Mouse (Mus musculus) C2C12 (cell line): ENCODE measurements around the gene Fkrp. TPM values are rescaled to one million over a fixed set of nuclear protein-coding genes. Genes with fewer than 3 reads are reported as not detected.
A peak's percentile ranks its signal among the peaks of the same experiment; 100 is the strongest.

Source experiments
- H3K27me3 ChIP-seq: one replicate; pipeline ENCODE4 v1.6.1; 2011; ENCODE audit not compliant: control insufficient read depth, insufficient read depth, insufficient read length
- H3K36me3 ChIP-seq: one replicate; pipeline ENCODE4 v1.6.1; 2011; ENCODE audit not compliant: control insufficient read depth, insufficient read depth
- H3K4me3 ChIP-seq: one replicate; pipeline ENCODE4 v1.5.1; 2011; ENCODE audit warnings: mild to moderate bottlenecking, control low read depth; ENCODE audit not compliant: poor library complexity, insufficient read depth, severe bottlenecking
- H3K79me2 ChIP-seq: one replicate; pipeline ENCODE4 v1.6.1; 2011; ENCODE audit not compliant: control insufficient read depth, insufficient read depth
- H3K79me3 ChIP-seq: one replicate; pipeline ENCODE4 v1.6.1; 2011; ENCODE audit warnings: low read depth, control low read depth
- H3ac ChIP-seq: one replicate; pipeline ENCODE3; 2011; ENCODE audit warnings: low read depth; ENCODE audit not compliant: control insufficient read depth, insufficient read length
- CEBPB ChIP-seq: IDR thresholded peaks from one replicate; pipeline ENCODE4 v1.6.1; 2011; ENCODE audit warnings: low read depth, mild to moderate bottlenecking, control low read depth, moderate library complexity
- CTCF ChIP-seq: IDR thresholded peaks from one replicate; pipeline ENCODE4 v1.5.1; 2011; ENCODE audit not compliant: control insufficient read depth, insufficient read depth, insufficient read length
- FOSL1 ChIP-seq: IDR thresholded peaks from one replicate; pipeline ENCODE4 v1.8.0; 2011; ENCODE audit warnings: mild to moderate bottlenecking, low read length; ENCODE audit not compliant: poor library complexity, insufficient read depth, severe bottlenecking
- MAX ChIP-seq: IDR thresholded peaks from one replicate; pipeline ENCODE4 v1.6.1; 2011; ENCODE audit warnings: mild to moderate bottlenecking, control low read depth
- MYOD1 ChIP-seq: IDR thresholded peaks from one replicate; pipeline ENCODE4 v1.6.1; 2011; ENCODE audit warnings: low read depth; ENCODE audit not compliant: control insufficient read depth, insufficient read length
- MYOG ChIP-seq: IDR thresholded peaks from one replicate; pipeline ENCODE4 v1.6.1; 2011; ENCODE audit not compliant: control insufficient read depth, insufficient read length; ENCODE audit errors: extremely low read depth
- USF1 ChIP-seq: IDR thresholded peaks from one replicate; pipeline ENCODE4 v1.6.1; 2011; ENCODE audit warnings: low read depth, mild to moderate bottlenecking, control low read depth, moderate library complexity
- polyA plus RNA-seq: library from polyadenylated mRNA; unstranded; fragments of >200 nt; fragmentation: generic; extraction: Trizol; gene quantifications from one replicate; pipeline ENCODE4 v1.2.1, GENCODE M21; 2012; ENCODE audit warnings: missing spikeins

Fkrp gene
- polyA plus RNA-seq, 1 experiment, result 28.9 TPM

DNA sequence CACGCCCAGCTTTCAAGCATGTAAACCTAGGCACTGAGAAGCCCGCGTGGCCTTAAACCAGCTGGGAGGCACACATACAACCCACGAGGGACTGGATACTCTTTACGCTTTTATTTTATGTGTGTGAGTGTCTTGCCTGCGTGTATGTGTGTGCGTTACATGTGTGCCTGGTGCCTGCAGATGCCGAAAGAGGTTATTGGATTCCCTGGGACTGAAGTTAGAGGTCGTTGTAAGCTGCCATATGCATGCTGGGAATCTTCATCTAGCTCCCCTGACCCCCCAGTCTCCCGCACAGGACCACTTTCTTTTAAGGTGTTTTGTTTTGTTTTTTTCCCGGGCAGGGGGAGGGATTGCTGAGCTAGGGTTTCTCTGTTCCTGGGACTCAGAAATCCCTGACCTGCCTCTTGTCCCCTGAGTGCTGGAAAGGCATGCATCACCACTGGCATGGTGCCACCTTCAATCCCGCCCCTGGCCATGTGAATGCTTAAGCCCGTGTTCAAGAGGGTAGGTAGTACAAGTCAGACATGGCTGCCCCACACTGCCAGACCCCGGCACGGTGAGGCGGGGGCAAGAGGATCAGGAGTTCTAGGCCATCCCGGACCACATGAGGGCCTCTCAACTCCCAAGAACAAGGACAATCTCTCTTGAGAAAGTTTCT, 32.6 kb downstream of the Fkrp start:
- H3K79me2 ChIP-seq, result peaks cover 41% of the 10 kb centered on the region
- H3ac ChIP-seq, result peak overlapping the region; percentile 62
- H3K36me3 ChIP-seq, result peaks cover 8% of the 10 kb centered on the region
- H3K27me3 ChIP-seq, result no peaks in the 10 kb centered on the region
- TF ChIP-seq FOSL1 (no peak), USF1 (no peak), CTCF (no peak), MAX (no peak), CEBPB (no peak), MYOD1 (no peak), MYOG (no peak)
- peak overlapping the region; percentile 49 for H3K4me3 ChIP-seq
- peaks cover 15% of the 10 kb centered on the region for H3K79me3 ChIP-seq

DNA sequence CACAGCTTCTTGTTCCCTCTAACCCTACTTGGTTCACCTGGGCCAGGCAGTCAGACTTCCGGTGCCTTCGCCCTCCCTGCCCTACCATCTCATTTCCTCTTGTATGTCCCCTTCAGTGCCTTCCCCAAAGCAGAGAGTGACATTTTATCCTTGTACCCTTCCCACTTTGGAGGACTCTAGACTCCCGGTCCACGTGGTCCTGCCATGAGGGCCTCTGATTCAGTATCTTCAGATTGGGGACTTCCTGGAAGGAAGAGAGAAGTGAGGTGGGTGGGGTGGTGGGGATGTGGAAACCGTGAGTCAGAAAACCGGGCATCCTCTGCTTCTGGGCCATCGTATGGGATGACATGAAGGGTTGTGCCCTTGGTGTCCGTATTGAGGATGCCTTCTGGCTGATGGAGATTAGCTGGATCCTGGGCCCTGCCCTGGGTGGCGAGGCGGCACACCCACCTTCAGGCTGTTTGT, 33.3 kb downstream of the Fkrp start:
- peak; percentile 38 for TF ChIP-seq USF1
- peak; percentile 61 for TF ChIP-seq MAX
- no peak for TF ChIP-seq CEBPB
- peak overlapping the region; percentile 62 for H3ac ChIP-seq
- peak overlapping the region; percentile 49 for H3K4me3 ChIP-seq
- peaks cover 41% of the 10 kb centered on the region for H3K79me2 ChIP-seq
- H3K79me3 ChIP-seq, result peaks cover 15% of the 10 kb centered on the region
- H3K36me3 ChIP-seq, result peaks cover 8% of the 10 kb centered on the region
- no peaks in the 10 kb centered on the region for H3K27me3 ChIP-seq

DNA sequence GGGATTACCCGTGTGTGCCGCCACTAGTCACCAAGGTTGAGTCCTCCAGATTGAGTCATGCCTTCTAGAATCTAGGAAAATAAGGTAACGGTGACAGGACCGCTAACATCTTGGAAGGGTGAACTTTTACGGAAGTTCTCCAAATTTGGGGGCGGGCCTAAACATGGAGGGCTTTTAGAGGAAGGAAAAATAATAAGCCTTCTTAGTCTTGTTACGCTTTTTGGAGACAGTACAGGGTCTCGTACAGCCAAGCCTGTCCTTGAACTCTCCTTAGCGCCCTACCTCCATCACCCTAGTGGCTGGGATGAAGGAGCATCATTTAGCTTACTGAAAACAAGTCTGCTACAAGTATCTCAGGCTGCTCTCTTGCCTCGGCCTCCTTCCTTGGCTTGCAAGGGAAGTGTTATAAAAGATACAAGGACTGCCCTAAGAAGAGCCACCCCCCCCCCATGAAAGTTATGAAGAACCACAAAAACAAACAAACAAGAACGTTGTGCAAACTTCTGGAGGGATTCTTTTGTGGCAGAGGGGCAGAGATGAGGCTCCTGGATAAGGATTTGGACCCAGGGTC, 33.9 kb downstream of the Fkrp start:
- Histone ChIP-seq H3K27me3 (no peaks in the 10 kb centered on the region), H3ac (peak overlapping the region; percentile 92), H3K36me3 (peaks cover 4% of the 10 kb centered on the region), H3K79me2 (peaks cover 41% of the 10 kb centered on the region), H3K79me3 (peaks cover 15% of the 10 kb centered on the region), H3K4me3 (peak overlapping the region; percentile 49)
- TF ChIP-seq MYOD1 (no peak), MYOG (no peak), FOSL1 (no peak), CEBPB (no peak), USF1 (no peak), MAX (no peak), CTCF (no peak)

DNA sequence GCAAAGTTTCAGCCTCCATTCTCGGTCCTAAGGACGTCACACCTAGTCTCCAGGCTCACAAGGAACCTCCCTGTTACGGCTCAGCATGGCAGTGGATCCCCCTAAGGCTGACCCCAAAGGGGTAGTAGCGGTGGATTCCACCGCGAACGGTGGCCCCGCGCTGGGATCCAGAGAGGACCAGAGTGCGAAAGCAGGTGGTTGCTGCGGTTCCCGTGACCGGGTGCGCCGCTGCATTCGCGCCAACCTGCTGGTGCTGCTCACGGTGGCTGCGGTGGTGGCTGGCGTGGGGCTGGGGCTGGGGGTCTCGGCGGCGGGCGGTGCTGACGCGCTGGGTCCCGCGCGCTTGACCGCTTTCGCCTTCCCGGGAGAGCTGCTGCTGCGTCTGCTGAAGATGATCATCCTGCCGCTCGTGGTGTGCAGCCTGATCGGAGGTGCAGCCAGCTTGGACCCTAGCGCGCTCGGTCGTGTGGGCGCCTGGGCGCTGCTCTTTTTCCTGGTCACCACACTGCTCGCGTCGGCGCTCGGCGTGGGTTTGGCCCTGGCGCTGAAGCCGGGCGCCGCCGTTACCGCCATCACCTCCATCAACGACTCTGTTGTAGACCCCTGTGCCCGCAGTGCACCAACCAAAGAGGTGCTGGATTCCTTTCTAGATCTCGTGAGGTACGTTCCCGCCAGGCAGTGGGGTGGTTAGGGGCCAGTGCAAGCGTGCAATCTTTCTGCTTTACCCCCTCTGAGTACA, 34.5 kb downstream of the Fkrp start:
- Histone ChIP-seq H3K79me2 (peaks cover 41% of the 10 kb centered on the region), H3K36me3 (peaks cover 4% of the 10 kb centered on the region), H3K4me3 (peak overlapping the region; percentile 49), H3K27me3 (no peaks in the 10 kb centered on the region), H3ac (peak overlapping the region; percentile 92), H3K79me3 (peaks cover 15% of the 10 kb centered on the region)
- no peak for TF ChIP-seq CEBPB
- no peak for TF ChIP-seq CTCF
- TF ChIP-seq MYOD1, result no peak
- TF ChIP-seq MYOG, result no peak
- no peak for TF ChIP-seq MAX
- TF ChIP-seq USF1, result no peak
- TF ChIP-seq FOSL1, result no peak

DNA sequence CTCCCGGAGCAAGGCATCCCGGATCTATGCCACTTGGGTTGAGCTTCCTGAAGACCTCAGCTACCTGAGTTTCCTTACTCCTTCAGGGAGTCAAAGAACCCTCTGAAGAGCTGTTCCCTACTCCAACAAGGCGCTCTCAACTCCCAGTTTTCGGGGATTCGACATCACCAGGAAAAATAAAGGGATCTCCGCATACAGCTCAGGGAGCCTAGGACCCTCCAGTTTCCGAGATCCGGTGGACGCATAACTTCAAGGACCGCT, 35.0 kb downstream of the Fkrp start:
- peaks cover 15% of the 10 kb centered on the region for H3K79me3 ChIP-seq
- peak overlapping the region; percentile 49 for H3K4me3 ChIP-seq
- no peaks in the 10 kb centered on the region for H3K27me3 ChIP-seq
- peak overlapping the region; percentile 92 for H3ac ChIP-seq
- no peak for TF ChIP-seq FOSL1
- TF ChIP-seq CEBPB, result no peak
- no peak for TF ChIP-seq MYOD1
- no peak for TF ChIP-seq CTCF
- TF ChIP-seq USF1, result no peak
- TF ChIP-seq MYOG, result no peak
- no peak for TF ChIP-seq MAX
- H3K79me2 ChIP-seq, result peaks cover 41% of the 10 kb centered on the region
- H3K36me3 ChIP-seq, result peaks cover 1% of the 10 kb centered on the region
